Mouse (Mus musculus) thymus, adult 2 months (tissue): Measurements from ENCODE around the gene Pde2a. TPM values are rescaled to one million over a fixed set of nuclear protein-coding genes. Genes with fewer than 3 reads are reported as not detected.

Experiments used
- DNase-seq: peaks from one replicate; pipeline ENCODE4 v3.0.0; 2021
- H3K27ac ChIP-seq: fragments of 200-500 bp; 2 replicates; pipeline ENCODE4 v1.5.1; 2012; ENCODE audit warnings: low read length, control low read depth; ENCODE audit not compliant: control insufficient read depth, insufficient read depth
- H3K27me3 ChIP-seq: fragments of 200-500 bp; 2 replicates; pipeline ENCODE4 v1.6.1; 2012; ENCODE audit warnings: mild to moderate bottlenecking, low read length, moderate library complexity, mixed read lengths; ENCODE audit not compliant: control insufficient read depth, insufficient read depth
- H3K36me3 ChIP-seq: fragments of 200-500 bp; 2 replicates; pipeline ENCODE4 v1.6.1; 2012; ENCODE audit warnings: mild to moderate bottlenecking, low read length, moderate library complexity; ENCODE audit not compliant: control insufficient read depth, insufficient read depth
- H3K4me1 ChIP-seq: fragments of 200-500 bp; replicated peaks from 2 replicates; pipeline ENCODE4 v1.6.1; 2012; ENCODE audit warnings: low read length; ENCODE audit not compliant: control insufficient read depth, insufficient read depth
- H3K4me3 ChIP-seq: fragments of 200-500 bp; 2 replicates; pipeline ENCODE4 v1.5.1; 2012; ENCODE audit warnings: mild to moderate bottlenecking, low read length, control low read depth, moderate library complexity; ENCODE audit not compliant: control insufficient read depth, insufficient read depth
- CTCF ChIP-seq: fragments of 200-500 bp; IDR thresholded peaks from 2 replicates; pipeline ENCODE4 v1.5.1; 2012; ENCODE audit warnings: mild to moderate bottlenecking, control low read depth, low read length, moderate library complexity, borderline replicate concordance; ENCODE audit not compliant: control insufficient read depth, poor library complexity, insufficient read depth; ENCODE audit errors: extremely low read depth
- POLR2A ChIP-seq: fragments of 200-500 bp; IDR thresholded peaks from 2 replicates; pipeline ENCODE4 v1.6.1; 2012; ENCODE audit warnings: mild to moderate bottlenecking, low read length, control low read depth, moderate library complexity; ENCODE audit not compliant: control insufficient read depth, poor library complexity, insufficient read depth; ENCODE audit errors: extremely low read depth
- WGBS: fragments of 180-500 bp; shearing (Covaris S2); methylation state at CpG from one replicate; pipeline ENCODE4 v1.1.7; 2018; 5-methylcytosine and 5-hydroxymethylcytosine counted together
- polyA plus RNA-seq: library from polyadenylated mRNA; depleted of rRNA; stranded (reverse); fragments of >200 nt; gene quantifications from 2 replicates; pipeline ENCODE4 v1.2.3, GENCODE M21; 2012

Pde2a gene
- polyA plus RNA-seq, 1 experiment: 12.0 TPM

- WGBS: 31% methylated on average over 9 of the region's 9 CpGs
- Histone ChIP-seq H3K27ac (peak overlapping the region; percentile 35; the same call in 1 of the 2 replicates), H3K36me3 (no peaks in the 10 kb centered on the region), H3K4me3 (no peak overlapping the region), H3K4me1 (peaks cover 48% of the 10 kb centered on the region), H3K27me3 (no peaks in the 10 kb centered on the region)
- DNase-seq: peak; percentile 36
- TF ChIP-seq CTCF (no peak), POLR2A (no peak)
Observed at GRCm38 (mm10) chr7:101482499-101483081, 61.1 kb downstream of the Pde2a start.

- Histone ChIP-seq H3K27me3 (no peaks in the 10 kb centered on the region), H3K4me3 (no peak overlapping the region), H3K4me1 (peaks cover 48% of the 10 kb centered on the region), H3K36me3 (no peaks in the 10 kb centered on the region), H3K27ac (peak overlapping the region; percentile 35; the same call in 1 of the 2 replicates)
- TF ChIP-seq CTCF (no peak), POLR2A (no peak)
- no peak for DNase-seq
- WGBS: 65% methylated on average over 9 of the region's 9 CpGs
Observed at GRCm38 (mm10) chr7:101483498-101484115, 62.1 kb downstream of the Pde2a start.

GRCm38 (mm10) chr7:101487102-101487501 lies 65.6 kb downstream of the Pde2a start:
- H3K4me1 ChIP-seq: peaks cover 39% of the 10 kb centered on the region
- TF ChIP-seq POLR2A (no peak), CTCF (no peak)
- no peaks in the 10 kb centered on the region for H3K27me3 ChIP-seq
- no peak for DNase-seq
- no peak overlapping the region for H3K27ac ChIP-seq
- H3K4me3 ChIP-seq: no peak overlapping the region
- H3K36me3 ChIP-seq: no peaks in the 10 kb centered on the region
- WGBS: 16% methylated on average over 5 of the region's 5 CpGs

GRCm38 (mm10) chr7:101490952-101491351 lies 69.5 kb downstream of the Pde2a start:
- no peaks in the 10 kb centered on the region for H3K27me3 ChIP-seq
- WGBS: 92% methylated on average over 4 of the region's 4 CpGs
- no peaks in the 10 kb centered on the region for H3K36me3 ChIP-seq
- no peak overlapping the region for H3K4me3 ChIP-seq
- no peak overlapping the region for H3K27ac ChIP-seq
- peaks cover 16% of the 10 kb centered on the region for H3K4me1 ChIP-seq
- no peak for DNase-seq
- TF ChIP-seq POLR2A (no peak), CTCF (no peak)

- TF ChIP-seq CTCF: no peak
- no peak for TF ChIP-seq POLR2A
- no peak for DNase-seq
- H3K27me3 ChIP-seq: no peaks in the 10 kb centered on the region
- H3K27ac ChIP-seq: no peak overlapping the region
- WGBS: 95% methylated on average over 3 of the region's 3 CpGs
- no peak overlapping the region for H3K4me3 ChIP-seq
- H3K36me3 ChIP-seq: no peaks in the 10 kb centered on the region
- peaks cover 36% of the 10 kb centered on the region for H3K4me1 ChIP-seq
Observed at GRCm38 (mm10) chr7:101498385-101498784, 76.9 kb downstream of the Pde2a start.

- H3K27ac ChIP-seq: 0 out of 2 replicates have a peak overlapping the region, but pooled peaks have one; percentile 18
Observed at GRCm38 (mm10) chr7:101499251-101499650, 77.8 kb downstream of the Pde2a start.

GRCm38 (mm10) chr7:101499701-101500100 lies 78.2 kb downstream of the Pde2a start:
- Histone ChIP-seq H3K27ac (0 out of 2 replicates have a peak overlapping the region, but pooled peaks have one; percentile 18), H3K4me1 (peaks cover 46% of the 10 kb centered on the region), H3K36me3 (no peaks in the 10 kb centered on the region), H3K27me3 (no peaks in the 10 kb centered on the region), H3K4me3 (no peak overlapping the region)
- TF ChIP-seq POLR2A: no peak
- TF ChIP-seq CTCF: no peak
- peak; percentile 32 for DNase-seq
- WGBS: 68% methylated on average over 9 of the region's 9 CpGs

More at GRCm38 (mm10) chr7:101499251-101499650, 77.8 kb downstream of the Pde2a start:
- Histone ChIP-seq H3K36me3 (no peaks in the 10 kb centered on the region), H3K4me1 (peaks cover 43% of the 10 kb centered on the region), H3K27me3 (no peaks in the 10 kb centered on the region), H3K4me3 (no peak overlapping the region)
- WGBS: 48% methylated on average over 10 of the region's 10 CpGs
- peak; percentile 38 for DNase-seq
- TF ChIP-seq POLR2A: no peak
- no peak for TF ChIP-seq CTCF
